Mouse (Mus musculus) skeletal muscle tissue, adult 2 months (tissue): ENCODE data around the gene Man2a1.

Experiments
- DNase-seq: peaks from one replicate; pipeline ENCODE4 v3.0.0-alpha.2; 2012; ENCODE audit warnings: low read depth, low spot score

Gene Man2a1

DNA sequence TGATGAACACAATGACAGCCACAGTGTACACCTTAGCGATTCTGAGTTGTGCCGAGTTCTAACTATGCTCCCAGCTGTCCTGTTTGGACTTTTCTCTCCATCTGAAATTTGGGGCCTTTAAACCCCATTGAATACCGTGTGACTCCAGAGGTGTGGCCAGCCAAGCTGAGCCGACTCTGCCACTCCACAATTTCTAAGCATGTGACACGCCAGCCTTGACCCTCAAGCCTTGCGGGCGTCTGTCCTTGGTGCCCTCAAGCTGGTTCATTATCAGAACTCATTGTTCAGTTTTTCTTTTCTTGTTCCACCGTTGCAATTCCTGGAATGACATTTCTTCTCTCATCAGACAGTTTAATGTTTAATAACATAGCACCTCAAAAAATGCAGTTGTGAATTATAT is 98.0 kb downstream of the Man2a1 start:
- no peak for DNase-seq

DNA sequence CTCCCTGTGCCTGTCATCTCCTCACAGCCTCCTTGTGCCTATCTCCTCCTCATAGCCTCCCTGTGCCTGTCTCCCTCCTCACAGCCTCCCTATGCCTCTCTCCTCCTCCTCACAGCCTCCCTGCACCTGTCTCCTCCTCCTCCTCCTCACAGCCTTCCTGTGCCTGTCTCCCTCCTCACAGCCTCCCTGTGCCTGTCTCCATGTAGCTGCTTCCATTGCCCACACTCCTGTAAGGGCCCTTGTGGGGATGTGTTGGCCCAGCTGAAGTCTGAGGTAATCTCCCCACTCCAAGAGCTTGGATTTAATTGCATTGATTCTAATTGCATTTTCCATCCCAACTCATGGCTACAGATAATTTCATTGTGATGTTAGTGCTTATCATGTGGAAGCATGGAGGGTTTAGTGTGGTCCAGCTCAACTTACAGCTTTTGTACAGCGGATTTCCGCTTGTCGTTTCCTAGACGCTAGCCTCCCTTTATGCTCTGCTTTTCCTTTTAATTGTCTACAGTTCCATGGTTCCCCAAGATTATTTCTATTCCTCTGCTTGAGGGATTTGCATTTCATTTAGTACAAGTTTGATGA is 103.2 kb downstream of the Man2a1 start:
- no peak for DNase-seq

DNA sequence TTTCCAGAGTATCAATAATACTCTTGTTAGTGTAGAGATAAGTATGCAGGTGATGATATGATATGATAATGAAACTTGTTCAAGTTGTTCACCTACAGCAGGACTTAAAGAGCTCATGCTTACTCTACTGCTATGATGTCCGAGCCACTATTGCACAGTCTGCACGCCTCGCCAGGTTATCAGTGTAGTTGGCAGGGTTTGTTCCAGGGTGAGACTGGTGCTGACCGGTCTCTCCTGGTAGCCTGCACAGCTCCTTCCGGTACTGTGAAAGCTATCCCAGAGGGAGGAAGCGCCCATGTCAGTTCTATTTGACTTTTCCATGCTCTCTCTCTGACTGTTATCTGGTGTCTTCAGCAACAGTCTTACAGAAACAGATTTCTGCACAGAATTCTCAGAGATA is 107.0 kb downstream of the Man2a1 start:
- DNase-seq: no peak

DNA sequence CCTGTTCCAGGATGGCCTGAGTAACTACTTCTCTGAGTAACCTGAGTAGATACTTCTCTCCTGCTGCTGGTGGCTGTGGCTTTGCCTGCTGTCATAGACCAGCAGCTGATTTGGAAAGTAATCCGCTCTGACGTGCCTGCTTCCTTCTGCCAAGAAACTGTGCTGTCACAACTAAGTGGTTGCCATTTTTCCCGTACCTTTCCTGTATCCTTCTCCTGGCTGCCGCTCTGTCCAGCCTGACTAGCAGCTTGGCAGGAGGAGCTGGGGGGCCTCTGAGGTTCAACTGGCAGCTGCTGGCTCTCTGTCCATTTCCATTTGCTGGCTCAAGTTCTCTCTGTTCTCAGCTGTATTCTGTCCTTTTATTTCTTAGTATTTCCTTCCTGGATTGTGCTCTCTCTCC is 115.8 kb downstream of the Man2a1 start:
- peak; percentile 93 for DNase-seq

DNA sequence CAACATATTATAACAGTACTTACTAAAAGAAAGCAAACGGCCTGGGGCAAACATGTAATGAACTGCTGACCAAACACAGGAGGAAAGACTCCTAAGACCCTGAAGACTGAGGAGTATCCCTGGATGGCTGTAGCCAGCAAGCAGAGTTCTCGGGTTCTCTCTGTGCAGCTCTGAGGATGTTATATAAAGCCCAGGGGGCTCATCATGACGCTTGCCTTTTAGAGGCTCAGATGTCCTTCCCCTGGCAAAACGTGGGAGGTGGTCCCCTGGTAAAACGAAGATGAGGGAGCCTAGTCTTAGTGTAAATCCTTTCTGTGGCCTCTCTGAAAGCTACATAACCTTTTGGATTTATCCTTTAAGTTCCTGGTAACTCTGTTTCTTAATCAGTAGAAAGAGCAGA is 119.2 kb downstream of the Man2a1 start:
- DNase-seq: peak; percentile 40

DNA sequence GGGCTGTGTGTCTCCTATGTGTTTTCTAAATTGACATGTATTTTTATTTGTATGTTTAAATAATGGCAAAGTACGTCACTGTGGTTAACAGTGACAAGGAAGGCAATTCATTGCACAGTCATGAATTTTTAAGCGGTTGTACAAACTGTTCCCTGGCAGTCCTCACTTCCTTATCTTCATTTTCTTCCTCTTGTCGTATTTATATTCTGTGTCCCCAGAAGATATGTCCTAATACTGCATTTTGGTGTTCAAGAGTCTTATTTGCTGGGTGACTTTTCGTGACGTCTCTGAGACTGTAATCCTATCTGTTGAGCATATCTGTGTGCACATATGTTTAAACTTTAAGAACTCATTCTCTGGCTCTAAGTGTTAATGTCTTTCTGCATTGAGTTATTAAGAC is 120.6 kb downstream of the Man2a1 start:
- DNase-seq: peak; percentile 23

DNA sequence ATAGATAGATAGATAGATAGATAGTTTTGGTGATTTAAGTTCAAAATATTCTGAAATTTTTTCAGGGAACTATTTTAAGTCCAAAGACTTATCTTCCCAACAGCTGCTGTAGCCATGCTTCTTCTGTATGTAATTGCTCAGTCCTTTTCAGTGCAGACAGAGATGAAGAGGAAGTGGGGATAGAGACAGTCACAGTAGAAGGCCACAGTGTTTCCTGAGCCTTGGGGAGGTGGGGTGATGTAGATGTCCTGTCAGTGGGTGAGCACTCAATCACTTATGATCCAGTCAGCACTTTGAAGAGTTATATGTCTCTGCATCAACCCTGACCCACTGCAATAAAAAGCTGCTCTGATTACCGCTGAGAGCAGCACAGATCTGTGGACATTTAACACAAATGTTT is 122.6 kb downstream of the Man2a1 start:
- no peak for DNase-seq

DNA sequence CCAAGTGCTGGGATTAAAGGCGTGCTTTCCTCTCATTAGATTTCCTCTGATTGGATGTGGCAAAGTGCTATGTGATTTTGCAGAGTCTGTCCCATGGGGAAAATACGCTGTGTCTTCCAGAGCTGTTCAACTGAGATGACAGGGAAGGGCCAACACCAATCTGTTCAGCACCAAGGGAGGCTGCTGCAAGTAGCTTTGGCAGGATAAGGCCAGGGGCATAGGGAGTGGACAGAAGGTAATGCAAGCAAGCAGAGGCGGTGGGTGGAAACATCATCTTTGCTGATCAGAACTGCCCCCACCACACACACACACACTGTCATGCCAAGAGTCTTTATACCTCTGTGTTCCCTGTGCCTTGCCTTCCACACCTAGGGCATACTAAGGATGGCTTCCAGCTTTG is 124.7 kb downstream of the Man2a1 start:
- no peak for DNase-seq

DNA sequence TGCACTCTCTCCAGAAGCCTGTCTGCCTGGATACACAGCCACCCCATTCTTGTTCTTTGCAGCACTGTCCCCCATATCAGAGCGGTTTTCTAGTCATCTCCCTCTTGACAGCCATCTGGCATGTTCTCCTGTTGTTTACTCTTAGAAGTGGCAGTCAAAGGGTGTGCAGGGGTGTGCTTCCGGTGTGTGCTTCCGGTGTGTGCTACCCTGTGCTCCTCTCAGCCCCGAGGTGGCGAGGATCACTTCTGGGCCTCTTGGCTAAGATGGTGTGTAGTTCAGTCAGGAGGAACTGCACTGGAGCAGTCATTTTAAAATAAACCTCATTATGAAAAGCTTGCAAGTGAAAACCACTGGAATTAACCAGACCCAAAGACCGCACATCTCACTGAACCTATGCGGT is 125.5 kb downstream of the Man2a1 start:
- no peak for DNase-seq

DNA sequence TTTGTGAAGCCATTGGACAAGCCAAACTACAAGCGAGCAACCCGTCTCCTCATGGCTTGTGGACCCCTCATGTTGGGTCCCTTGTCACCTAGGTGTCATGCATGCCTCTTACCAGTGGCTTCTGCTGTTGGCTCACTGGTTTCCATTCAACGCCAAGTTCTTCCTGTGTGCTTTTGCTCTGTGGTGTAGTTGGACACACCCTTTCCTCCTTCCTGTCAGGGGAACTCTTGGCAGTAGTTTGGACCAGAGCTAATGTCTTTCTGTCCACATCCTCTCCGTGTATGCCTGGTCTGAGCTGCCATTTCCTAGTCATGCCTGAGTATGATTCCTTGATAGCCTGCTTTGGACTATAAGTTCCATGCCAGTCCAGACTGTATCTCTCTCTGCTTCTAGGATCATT is 135.0 kb downstream of the Man2a1 start:
- DNase-seq: no peak

DNA sequence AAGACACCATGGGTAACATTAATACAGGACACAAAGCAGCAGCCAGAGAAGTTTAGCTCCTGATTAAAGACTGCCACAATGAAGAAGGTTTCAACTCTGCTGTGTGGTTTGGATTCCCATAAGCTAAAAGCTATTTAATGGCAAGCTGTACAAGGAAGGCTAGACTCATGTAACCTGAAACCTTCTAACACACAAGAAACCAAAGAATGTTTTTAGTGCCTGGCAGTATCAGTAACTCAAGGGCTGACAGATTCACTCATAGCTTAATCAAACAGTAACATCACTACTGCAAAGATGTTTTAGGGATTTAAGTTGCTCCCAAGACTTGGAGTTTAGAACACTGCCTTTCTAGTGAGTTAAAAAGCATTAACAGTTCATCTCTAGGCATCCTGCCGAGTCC is 137.4 kb downstream of the Man2a1 start:
- no peak for DNase-seq

DNA sequence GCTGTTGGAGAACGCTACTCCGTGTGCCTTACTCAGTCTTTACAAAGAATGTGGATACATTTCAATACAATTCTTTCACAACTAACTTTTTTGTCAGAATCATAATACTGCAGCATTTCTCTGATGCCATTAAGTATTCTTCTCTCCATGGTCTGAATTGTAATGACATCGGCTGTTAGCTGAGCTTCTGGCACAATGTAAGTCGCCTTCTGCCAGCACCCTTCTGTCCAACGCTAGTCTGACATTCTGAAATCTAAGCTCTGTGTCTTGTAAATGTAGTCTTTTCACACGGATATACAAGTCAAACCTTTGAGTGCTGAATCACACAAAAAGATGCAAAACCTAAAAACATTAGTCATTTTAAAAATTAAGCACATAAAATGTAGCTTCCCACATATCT is 138.6 kb downstream of the Man2a1 start:
- DNase-seq: no peak

DNA sequence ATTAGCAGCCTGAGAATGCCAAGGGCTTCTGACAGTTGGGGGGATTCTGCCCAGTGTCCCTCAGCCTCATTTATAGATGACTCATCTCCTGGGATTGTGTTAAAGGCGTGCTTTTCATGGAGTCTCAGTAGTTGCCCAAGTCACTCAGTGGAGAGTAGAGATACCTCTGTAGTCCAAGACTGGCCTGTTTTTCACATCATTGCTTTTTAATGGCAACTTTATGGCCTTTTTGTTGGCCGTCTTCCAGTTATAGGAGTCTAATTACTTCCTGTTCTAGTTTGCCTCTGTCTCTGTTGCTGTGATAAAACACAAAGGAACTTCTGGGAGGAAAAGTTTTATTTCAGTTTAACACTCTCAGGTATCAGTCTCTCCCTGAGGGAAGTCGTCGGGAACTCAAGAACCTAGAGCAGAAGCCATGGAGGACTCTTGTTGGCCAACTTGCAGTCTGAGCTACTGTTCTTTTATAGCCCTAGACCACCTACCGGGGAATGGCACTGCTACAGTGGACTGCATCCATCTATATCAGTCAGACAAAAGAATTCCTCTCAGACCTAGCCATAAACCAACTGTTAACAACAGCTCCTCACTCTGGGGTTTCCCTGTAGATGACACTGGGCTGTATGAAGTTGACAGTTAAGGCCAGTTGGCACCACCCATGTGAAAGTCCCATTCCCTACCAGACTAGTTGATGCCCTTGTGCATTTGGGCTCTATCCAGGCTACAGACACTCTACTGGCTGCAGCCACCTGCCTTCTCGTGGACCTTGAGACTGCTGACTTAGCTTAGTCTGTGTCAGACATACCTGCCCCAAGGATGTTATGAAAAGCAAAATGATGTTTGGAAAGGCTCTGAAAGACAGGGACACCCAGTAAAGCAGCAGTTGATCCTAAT is 142.4 kb downstream of the Man2a1 start:
- no peak for DNase-seq

DNA sequence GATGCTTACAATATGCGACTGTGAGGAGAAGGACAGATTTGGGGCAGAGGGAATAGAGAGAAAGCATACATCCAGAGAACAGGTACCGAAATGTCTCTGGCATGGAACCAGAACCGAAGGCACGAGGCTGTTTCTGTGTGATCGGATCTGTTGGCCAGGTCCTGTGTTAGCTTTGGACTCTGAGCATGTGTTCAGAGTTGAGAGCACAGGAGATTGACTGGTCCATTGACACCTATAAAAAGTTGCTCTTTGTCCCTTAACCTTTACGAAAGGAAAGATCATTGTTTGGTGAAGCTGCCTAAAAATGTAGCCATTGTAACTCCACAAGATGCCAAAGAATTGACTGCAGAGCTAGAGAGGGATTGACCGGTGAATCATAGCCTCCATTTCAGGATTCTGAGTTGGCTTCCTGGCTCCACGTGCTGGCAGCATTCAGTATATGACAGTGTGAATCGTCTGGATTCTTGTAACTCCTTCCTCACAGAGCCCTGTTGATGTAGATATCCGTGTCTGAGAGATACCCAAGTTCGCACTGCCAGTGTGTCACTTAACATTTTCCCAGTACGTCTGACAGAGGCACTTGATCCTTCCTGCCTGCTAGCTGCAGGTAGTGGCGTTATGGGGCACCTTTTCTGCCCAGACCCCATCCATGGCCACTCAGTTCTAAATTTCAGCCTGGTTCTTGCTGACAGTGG is 143.2 kb downstream of the Man2a1 start:
- no peak for DNase-seq

DNA sequence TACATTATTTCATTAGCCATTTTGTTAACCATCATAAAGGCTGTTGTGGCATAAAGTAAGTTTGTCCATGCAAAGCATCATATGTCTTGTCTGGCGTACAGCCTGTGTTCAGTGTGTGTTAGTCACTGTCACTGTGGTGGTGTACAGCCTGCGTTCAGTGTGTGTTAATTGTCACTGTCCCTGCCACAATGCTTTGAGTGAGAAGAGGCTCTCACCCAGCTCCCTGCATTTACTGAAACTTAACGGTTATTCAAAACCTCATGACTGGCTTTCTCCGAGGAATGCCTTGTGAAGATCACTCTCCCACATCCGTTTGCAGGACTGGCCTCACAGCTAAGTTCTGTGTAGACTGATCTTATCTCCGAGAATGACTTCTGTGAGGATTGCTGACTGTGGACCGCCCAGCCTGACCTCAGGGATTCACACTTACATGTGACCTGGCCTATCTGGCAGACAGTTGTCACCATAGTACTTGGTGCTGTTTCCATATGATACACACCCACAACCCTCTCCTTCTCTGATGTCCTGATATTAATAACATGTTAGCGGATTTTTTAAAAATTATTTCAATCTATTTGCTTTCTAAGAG is 146.2 kb downstream of the Man2a1 start:
- DNase-seq: no peak

DNA sequence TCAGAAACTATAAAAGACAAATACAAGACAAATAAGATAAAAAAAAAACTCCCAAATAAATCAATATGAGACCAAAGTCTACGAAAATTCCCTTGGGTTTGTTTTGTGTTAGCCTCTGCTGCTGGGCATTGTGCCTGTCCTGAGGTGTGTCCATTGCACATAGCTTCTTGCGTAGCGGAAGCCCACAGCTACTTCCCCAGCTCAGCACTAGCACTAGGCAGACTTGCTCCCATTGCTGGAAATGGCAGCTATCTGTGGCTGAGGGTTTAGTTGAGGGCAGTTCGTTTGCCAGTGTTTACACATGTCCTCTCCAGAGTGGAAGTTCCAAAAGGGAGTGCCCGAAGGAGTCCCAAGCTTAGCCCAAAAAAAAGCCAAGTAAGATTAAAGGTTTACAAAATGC is 146.9 kb downstream of the Man2a1 start:
- no peak for DNase-seq

DNA sequence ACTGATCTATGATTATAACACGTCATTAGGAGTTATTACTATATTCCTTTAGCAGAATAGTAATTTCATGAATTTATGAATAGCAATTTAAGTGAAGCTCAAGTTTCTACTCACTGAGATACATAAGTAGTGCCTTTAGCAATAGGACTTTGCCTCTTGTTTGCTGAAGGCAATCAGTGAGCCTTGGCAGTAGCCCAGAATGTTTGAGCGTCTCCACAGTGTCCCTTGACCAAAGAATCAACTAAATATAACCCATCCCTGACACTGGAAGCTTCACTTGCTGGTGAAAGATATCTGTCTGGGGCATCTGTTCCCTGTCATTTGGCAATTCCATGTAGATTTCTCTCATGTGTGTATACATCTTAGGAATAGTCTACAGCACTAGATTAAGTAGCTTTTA is 147.6 kb downstream of the Man2a1 start:
- DNase-seq: peak; percentile 60

DNA sequence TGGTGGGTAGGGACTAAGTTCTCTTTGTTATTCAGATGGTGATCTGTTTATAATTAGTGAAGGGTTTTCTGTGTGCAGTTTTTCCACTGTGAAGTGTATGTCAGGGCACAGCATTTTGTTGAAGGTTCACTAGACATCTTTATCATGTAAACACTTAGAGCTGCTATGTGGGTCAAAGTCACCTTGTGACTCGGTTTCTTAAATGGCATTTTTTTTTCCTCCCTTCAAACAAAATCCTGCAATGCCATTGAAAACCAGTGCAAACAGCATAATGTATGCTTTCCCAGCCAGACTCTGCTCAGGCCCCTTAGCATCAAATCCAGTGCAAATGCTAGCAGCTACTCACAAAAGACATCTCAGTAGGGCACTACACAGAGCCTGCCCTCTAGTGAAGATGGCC is 148.6 kb downstream of the Man2a1 start:
- no peak for DNase-seq

DNA sequence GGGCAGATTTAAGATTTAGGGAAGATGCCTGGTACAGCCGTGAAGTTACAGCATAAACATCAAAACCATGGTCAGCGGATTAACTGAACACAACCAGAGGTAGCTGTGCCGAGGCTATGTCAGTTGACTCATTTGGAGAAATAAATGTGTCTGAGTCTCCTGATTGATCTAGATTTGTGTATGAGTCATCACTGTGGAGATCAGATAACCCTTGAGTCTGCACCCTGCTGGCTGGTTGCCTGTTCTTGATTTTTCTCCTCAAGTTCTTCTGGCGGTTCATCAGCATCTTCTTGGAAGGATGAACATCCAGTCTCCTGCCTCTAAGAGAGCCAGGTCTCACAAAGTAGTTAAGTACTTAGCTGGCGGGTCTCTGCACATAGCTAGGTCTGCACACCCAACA is 150.7 kb downstream of the Man2a1 start:
- DNase-seq: peak; percentile 69

DNA sequence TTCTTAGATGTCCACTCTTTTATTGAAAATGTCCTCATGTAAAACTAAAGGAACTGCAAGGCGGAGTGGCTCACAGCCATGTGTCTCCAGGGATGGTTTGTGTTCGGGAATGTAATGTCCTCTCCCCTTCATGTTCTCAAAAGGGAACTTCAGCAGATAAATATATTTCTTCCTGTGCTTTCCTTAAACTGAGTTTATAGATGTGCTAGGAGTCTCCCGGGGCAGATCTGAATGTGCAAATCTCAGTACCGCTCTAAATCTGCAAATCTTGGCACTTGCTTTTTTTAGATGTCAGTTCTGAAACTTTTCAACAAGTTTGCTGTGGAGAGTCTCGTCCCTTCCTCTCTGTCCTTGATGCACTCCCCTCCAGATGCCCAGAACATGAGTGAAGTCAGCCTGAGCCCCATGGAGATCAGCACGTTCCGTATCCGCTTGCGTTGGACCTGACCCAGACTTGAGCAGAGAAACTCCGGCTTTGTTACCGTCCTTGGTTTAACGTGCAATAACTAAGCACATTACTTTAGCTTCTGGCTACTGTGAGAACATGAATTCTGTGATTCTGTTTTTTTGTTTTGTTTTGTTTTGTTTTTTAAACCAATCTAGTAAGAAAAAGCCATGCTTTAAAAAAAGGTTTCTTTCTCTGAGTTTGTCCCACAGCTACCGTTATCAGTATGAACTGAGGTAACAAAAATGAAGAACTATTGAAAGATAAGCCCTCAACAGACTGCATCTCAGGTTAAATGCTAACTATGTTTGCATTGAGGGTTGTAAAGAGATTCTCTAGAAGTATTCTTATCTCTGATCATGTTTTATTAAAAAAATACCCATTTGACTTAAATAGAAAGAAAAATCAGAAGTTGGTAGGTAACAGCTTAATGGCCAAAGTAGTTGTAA is 151.8 kb downstream of the Man2a1 start:
- DNase-seq: peak; percentile 59

DNA sequence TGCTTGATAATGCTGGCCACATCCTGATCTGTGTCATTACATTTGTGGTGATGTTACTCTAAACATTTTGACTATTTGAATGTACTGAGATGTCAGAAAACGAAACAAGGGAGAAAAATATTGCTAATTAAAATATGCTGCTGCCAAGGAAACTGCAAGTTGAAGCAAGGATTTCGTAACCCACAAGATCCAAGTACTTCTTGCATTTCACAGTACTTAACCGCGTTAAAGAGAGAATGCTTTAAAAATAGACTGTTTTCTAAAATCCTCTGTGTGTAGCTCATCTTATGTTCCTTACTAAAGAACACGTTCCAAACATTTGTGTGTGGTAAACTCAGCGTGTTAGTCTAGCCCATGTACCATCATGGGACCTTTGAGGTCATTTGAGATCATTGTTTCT is 153.0 kb downstream of the Man2a1 start:
- DNase-seq: peak; percentile 22
